Mouse (Mus musculus) embryonic stem cell, embryonic (primary cell): ENCODE data around the gene Ctnnal1.

Experiments
- CTCF ChIA-PET, 4 experiments: fragments of 300-600 bp in 2 of 4; fragments of 350-600 bp in 2 of 4; sonication (Branson Sonifier 250); formaldehyde crosslinking; loops; one replicate each; lab custom pipeline; 2022; ENCODE audit warnings: inconsistent platforms in 2 of 4; lab: Charles Lee
- POLR2A ChIA-PET, 4 experiments: fragments of 300-600 bp in 2 of 4; fragments of 350-600 bp in 2 of 4; sonication (Branson Sonifier 250); formaldehyde crosslinking; loops; one replicate each; lab custom pipeline; 2022; ENCODE audit warnings: antibody characterized with exemption in 4 of 4, inconsistent platforms in 1 of 4; lab: Charles Lee

Ctnnal1 gene

DNA sequence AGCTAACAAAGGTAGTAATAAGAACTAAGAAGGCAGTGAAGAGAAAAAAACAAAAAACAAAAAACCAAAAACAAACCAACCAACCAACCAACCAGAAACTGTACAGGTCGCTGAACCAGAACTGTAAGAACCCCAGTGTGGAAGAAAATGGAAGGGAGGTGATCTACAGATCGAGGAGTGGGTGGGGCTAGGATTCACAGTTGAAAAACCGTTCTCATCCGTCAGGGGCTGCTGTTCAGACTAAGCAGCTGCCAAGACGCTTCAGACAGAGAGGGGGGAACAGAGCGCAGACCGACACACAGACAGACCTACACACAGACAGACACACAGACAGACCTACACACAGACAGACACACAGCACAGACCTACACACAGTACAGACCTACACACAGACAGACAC, 22.5 kb downstream of the Ctnnal1 start:
- ChIA-PET CTCF (interaction anchor here in 1 of 4 experiments (1.5 kb wide), 1 partner anchor 10 kb away, joined by 4 read pairs; no protein-coding TSS in a partner anchor), POLR2A (interaction anchor here in 2 of 4 experiments (0.6 to 5.8 kb wide), 5 partner anchors 8 to 473 kb away, joined by 3 to 31 read pairs (median 3); partner anchors contain the start of genes Elp1 (in 2 of the 2), Fam206a (in 2 of the 2) and Ctnnal1 (in 1 of the 2))

DNA sequence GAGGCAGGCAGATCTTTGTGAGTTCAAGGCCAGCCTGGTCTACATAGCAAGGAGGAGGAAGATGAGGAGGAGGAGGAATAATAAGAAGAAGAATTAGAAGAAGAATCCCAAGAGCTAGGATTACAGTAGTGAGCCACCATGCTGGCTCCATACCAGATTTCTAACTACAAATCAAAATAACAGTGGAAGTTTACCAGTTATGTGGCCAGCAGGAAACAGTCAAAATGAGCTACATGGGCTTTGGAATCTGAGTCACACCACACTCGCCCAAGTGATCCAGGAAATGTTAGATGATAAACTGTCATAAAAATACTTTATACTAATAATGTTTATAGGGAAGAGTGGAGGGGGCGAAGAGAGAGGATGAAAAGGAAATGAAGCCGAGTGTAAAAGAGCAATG, 24.7 kb downstream of the Ctnnal1 start:
- POLR2A ChIA-PET: interaction anchor here in 1 of 4 experiments (0.6 kb wide), 1 partner anchor 1384 kb away, joined by 3 read pairs; no protein-coding TSS in a partner anchor

DNA sequence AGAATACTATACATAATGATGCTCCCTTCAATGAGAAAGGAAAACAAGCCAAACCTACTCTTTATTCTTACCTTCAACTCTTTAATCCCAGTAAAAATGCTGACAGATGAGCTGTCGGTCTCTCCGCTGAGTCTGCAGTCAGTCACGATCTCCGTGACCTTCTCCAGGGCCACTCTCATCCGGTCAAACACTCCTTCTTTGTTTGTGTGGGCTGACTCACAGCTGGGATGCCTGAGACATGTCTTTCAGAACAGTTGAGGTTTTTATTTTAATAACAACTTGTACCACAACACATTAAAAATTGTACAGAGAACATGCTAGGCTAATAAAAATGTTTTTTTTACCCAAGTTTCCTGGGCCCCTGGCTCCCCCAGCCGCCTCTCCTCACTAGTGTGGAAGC, 27.3 kb downstream of the Ctnnal1 start:
- POLR2A ChIA-PET: no interaction called here
- CTCF ChIA-PET: interaction anchor here in 1 of 4 experiments (1.8 kb wide), 1 partner anchor 17 kb away, joined by 4 read pairs; no protein-coding TSS in a partner anchor

More for the DNA sequence above, 24.7 kb downstream of the Ctnnal1 start:
- CTCF ChIA-PET: no interaction called here

DNA sequence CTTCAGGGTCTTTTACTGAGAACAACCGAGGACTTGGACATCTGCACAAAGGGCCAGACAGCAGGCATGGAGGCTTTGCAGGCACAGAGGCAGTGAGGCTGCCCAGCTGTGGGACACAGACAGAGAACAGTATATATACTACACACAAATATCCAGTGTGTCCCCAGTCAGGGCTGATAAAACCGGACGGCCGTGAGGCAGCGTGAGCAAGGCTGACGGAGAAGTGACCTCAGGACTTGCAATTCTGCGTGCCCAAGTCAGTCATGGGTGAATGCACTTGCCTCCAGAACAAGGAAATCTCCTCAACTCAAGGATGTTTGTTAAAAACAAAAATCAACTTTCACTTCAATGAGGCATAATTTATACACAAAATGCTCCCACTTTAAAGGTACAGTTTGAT, 33.0 kb downstream of the Ctnnal1 start:
- CTCF ChIA-PET: interaction anchor here in 2 of 4 experiments (0.7 to 1.4 kb wide), 2 partner anchors 12 to 69 kb away, joined by 3 to 5 read pairs; no protein-coding TSS in a partner anchor
- POLR2A ChIA-PET: interaction anchor here in 3 of 4 experiments (0.6 to 3.6 kb wide), 5 partner anchors 14 to 30 kb away, joined by 3 to 15 read pairs (median 4); partner anchors contain the start of genes Elp1 (in 2 of the 3) and Fam206a (in 2 of the 3)

DNA sequence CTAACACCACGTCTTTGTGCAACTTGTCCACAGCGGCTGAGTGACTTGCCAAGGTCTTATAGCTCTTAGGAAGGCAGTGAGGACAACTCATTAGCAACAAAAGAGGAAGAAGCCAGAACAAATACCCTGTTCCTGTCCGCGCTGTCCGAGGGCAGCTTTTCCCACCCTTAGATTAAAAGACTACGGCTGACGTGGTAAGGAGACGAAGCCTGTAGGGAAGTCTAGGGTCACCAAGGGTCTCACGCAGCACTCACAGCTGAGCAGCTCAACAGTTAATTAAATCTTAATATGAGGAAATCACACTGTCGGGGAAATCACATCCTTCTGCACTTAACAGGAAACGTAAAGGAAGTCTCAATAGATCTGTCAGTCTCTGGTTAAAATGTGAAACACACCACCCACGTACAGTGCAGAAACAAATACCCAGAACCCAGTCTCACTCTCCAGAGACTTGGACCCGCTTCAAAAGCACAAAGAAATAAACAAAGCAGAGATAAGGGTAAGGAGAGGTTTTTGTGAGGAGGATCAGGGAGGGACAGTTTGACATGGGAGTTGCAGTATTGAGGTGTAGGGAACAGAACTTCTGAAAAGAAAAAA, 33.9 kb downstream of the Ctnnal1 start:
- CTCF ChIA-PET: interaction anchor here in 3 of 4 experiments (0.5 to 1.1 kb wide), 4 partner anchors 11 to 1019 kb away, joined by 3 to 6 read pairs (median 4); no protein-coding TSS in a partner anchor
- POLR2A ChIA-PET: interaction anchor here in 1 of 4 experiments (0.6 to 1.0 kb wide), 3 partner anchors 11 to 116 kb away, joined by 3 read pairs; no protein-coding TSS in a partner anchor

DNA sequence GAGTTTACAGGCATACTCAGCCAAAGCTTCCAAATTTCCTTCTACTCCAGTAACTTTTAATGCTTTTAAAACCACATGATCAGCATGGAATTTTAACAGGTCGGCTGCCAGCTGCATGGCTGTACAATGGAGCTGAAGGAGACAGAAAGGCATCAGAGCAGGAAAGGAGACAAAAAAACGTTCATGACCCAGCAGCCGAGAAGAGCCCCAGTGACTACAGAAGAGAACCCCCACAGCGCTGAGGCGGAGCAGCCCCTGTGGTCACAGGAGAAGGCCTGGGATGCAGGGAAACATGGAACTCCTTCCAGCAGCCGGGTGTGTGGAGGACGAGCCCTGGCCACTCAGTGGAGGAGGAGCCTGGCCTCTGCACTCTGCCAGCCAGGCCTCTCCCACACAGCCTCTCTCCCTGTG, 35.5 kb downstream of the Ctnnal1 start:
- POLR2A ChIA-PET: interaction anchor here in 2 of 4 experiments (0.8 to 1.5 kb wide), 2 partner anchors 9 to 36 kb away, joined by 3 to 5 read pairs; partner anchors contain the start of gene Ctnnal1 (in 1 of the 2)
- CTCF ChIA-PET: interaction anchor here in 1 of 4 experiments (1.5 kb wide), 1 partner anchor 9 kb away, joined by 6 read pairs; no protein-coding TSS in a partner anchor

DNA sequence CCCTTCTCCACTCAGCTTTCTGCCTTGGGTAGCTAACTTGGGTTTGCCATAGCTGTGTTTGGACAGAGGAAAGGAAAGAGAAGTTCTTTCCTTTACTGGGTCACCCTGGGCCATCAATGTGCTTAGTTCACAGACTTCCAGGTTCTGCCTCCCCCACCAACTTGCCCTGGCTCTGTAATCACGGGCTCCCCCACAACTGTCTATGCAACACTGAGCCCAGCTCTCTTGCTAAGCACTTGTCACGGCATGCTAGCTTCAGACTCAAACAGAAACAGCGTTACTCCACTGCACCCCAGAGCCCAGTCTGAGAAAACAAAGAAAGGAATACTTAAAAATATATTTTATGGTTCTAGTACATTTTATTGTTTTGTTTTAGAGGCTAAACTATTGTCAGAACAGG, 36.1 kb downstream of the Ctnnal1 start:
- CTCF ChIA-PET: interaction anchor here in 2 of 4 experiments (1.2 to 1.5 kb wide), 2 partner anchors 9 kb away, joined by 5 to 6 read pairs; no protein-coding TSS in a partner anchor
- POLR2A ChIA-PET: interaction anchor here in 3 of 4 experiments (0.7 to 1.5 kb wide), 4 partner anchors 8 to 112 kb away, joined by 3 to 8 read pairs (median 4); partner anchors contain the start of gene Ctnnal1 (in 2 of the 3)

DNA sequence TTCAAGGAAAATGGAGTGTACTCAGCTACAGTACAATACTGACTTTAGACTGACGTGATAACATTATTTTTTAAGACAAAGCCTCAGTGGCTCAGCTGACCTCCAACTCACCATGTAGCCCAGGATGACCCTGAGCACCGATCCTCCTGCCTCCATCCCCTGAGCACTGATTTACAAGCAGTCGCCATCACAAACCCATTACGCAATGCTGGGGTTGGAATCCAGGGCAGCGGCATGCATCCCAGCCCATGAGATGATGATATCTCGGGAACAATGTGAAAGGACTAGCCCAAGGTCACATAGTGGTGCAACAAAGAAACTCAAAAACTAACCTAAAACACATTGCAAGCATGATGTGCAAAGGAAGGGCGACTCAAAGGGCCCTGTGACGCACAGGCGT, 40.8 kb downstream of the Ctnnal1 start:
- CTCF ChIA-PET: interaction anchor here in 2 of 4 experiments (0.7 to 1.0 kb wide), 3 partner anchors 21 to 52 kb away, joined by 3 to 5 read pairs (median 3); no protein-coding TSS in a partner anchor
- POLR2A ChIA-PET: interaction anchor here in 1 of 4 experiments (0.9 to 2.2 kb wide), 3 partner anchors 9 to 15 kb away, joined by 3 to 7 read pairs (median 4); no protein-coding TSS in a partner anchor

DNA sequence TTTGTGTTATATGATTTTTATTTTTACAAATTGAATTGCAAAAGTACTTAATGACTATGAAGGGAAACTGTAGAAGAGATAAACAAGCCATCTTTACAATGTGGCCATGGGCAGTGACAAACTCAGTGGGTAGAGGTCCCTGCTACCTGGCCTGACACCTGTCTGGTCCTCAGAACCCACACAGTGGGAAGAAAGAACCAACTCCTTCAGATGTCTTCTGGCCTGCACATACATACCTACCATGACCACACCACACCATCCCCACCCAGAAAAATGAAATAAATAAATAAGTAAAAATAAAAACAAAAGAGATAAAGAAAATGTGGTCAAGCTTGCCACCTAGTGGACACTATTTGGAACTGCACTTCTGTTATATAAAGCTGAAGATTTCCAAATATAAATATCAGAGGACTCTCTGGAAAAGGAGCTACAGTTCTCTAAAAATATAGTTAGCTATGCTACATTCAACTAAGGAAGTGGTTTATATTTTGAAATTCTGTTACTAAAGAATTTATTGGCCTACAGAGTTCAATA, 44.9 kb downstream of the Ctnnal1 start:
- ChIA-PET POLR2A (interaction anchor here in 3 of 4 experiments (0.8 to 3.8 kb wide), 15 partner anchors 9 to 135 kb away, joined by 3 to 23 read pairs (median 4); partner anchors contain the start of genes Elp1 (in 3 of the 3), Fam206a (in 3 of the 3) and Ctnnal1 (in 1 of the 3)), CTCF (interaction anchor here (0.6 to 2.3 kb wide), 50 partner anchors 9 to 1314 kb away, joined by 3 to 16 read pairs (median 4); partner anchors contain the start of genes Elp1 (in 4 of the 4), Fam206a (in 4 of the 4), Ctnnal1 (in 1 of the 4) and Gm26657 (in 1 of the 4))

DNA sequence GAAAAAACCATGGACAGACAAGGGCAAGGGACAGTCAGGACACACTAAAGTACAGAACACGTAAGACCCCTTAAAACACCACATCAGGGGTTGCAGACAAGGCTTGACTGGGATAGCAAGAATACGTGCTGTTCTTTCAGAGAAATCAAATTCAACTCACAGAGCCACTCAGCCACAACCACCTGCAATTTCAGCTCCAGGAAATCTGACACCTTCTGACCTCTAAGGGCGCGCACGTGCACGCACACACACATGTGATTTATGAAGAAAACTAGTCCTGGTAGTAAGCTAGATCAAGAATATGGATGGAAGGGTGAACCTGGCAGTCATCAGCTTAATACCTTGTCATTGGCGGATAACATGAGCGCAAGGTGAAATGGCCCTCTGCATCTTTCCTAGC, 49.9 kb downstream of the Ctnnal1 start:
- ChIA-PET POLR2A (interaction anchor here in 3 of 4 experiments (0.6 to 4.4 kb wide), 6 partner anchors 8 to 1298 kb away, joined by 3 to 32 read pairs (median 3); partner anchors contain the start of genes Elp1 (in 2 of the 3), Fam206a (in 2 of the 3) and Ctnnal1 (in 1 of the 3)), CTCF (no interaction called here)

DNA sequence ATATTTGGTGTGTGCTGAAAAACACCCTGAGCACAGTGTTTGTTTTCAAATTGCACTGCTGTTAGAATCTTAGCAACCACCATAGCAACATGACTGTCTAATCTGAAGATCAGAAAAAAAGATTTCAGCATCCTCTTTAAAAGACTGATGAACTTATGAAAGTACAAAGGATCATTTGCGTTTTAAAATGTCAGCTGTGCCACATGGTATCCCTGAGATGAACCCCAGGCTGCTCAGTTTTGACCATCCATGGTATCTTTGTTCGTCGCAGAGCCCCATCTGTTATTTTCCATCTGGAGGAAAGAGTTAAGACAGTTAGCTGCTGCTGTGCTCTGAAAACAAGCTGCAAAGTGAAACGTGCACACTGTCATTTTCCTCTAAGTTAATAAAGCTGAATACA, 52.9 kb downstream of the Ctnnal1 start:
- CTCF ChIA-PET: interaction anchor here in 3 of 4 experiments (0.6 to 1.9 kb wide), 4 partner anchors 8 to 924 kb away, joined by 3 to 5 read pairs (median 4); no protein-coding TSS in a partner anchor
- POLR2A ChIA-PET: interaction anchor here in 3 of 4 experiments (0.6 to 6.1 kb wide), 5 partner anchors 10 to 73 kb away, joined by 3 to 46 read pairs (median 5); partner anchors contain the start of genes Elp1 (in 2 of the 3) and Fam206a (in 2 of the 3)

DNA sequence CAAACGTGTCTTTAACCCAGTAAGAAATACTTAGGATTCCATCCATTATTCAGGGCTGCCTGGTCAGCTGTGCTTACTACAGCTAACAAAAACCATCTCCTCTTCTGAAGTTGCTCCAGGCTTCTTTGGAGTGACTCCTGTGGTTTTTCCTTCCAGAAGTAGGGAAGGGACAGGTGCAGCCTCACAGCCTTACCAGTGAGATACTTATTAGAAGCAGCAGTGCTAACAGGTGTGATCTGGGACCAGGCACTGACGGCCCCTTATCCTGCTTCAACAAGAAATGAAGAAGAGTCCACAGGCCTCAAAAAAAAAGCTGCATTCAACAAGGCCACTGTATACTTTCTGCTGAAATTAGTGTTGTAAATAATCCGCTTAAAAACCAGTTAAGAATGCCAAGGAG, 53.3 kb downstream of the Ctnnal1 start:
- ChIA-PET CTCF (interaction anchor here in 2 of 4 experiments (1.2 to 1.9 kb wide), 2 partner anchors 8 to 9 kb away, joined by 4 to 5 read pairs; no protein-coding TSS in a partner anchor), POLR2A (interaction anchor here in 3 of 4 experiments (0.6 to 6.1 kb wide), 6 partner anchors 9 to 73 kb away, joined by 3 to 46 read pairs (median 6); partner anchors contain the start of genes Elp1 (in 3 of the 3) and Fam206a (in 3 of the 3))

DNA sequence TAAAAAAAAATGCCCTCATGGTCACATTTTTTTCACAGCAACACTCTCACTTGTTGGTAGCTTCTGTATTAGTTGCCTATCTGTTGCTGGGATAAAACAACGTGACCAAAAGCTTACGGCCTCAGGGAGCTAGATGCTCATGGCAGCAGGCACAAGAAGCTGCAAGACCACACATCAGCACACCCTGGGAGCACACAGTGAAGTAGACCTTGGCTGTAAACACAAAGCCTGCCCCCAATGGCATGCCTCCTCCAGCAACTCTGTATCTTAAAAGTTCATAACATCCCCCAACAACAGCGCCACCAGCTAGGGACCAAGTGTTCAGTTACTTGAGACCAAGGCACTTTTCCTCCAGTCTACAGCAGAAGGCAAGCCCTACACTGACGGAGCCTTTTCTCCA, 55.9 kb downstream of the Ctnnal1 start:
- ChIA-PET CTCF (interaction anchor here (0.6 to 2.4 kb wide), 7 partner anchors 11 to 130 kb away, joined by 3 to 12 read pairs (median 3); no protein-coding TSS in a partner anchor), POLR2A (interaction anchor here in 2 of 4 experiments (0.7 to 6.1 kb wide), 12 partner anchors 6 to 345 kb away, joined by 3 to 46 read pairs (median 4); partner anchors contain the start of genes Elp1 (in 1 of the 2) and Fam206a (in 1 of the 2))

DNA sequence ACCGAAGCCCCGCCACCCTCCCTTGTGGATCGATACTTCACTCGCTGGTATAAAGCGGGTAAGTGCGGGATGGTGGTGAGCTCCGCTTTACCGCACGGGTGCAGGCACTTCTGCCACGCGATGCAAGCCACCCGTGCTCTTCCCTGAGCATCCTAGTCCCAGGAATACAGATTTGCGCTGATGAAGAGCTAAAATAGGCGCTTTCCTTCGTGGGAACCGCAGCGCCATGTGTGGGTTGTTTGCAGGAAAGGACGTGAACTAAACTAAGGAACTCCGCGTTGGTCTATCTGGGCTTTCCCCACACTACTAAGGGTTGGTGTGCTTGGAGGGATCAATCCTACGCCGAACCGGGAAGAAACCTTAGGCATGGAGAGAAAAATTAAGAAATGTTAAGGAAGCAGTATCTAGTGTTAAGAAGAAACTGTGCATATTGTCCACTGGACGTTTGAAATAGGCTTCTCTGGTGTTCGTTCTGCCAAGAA, 62.3 kb downstream of the Ctnnal1 start:
- ChIA-PET CTCF (interaction anchor here (0.8 to 2.4 kb wide), 7 partner anchors 11 to 62 kb away, joined by 3 to 16 read pairs (median 6); partner anchors contain the start of gene Ctnnal1 (in 1 of the 4)), POLR2A (interaction anchor here (0.5 to 3.5 kb wide), 65 partner anchors 8 to 1867 kb away, joined by 3 to 46 read pairs (median 4); partner anchors contain the start of genes Actl7b (in 1 of the 4), Gm26657 (in 1 of the 4) and Klf4 (in 1 of the 4))

DNA sequence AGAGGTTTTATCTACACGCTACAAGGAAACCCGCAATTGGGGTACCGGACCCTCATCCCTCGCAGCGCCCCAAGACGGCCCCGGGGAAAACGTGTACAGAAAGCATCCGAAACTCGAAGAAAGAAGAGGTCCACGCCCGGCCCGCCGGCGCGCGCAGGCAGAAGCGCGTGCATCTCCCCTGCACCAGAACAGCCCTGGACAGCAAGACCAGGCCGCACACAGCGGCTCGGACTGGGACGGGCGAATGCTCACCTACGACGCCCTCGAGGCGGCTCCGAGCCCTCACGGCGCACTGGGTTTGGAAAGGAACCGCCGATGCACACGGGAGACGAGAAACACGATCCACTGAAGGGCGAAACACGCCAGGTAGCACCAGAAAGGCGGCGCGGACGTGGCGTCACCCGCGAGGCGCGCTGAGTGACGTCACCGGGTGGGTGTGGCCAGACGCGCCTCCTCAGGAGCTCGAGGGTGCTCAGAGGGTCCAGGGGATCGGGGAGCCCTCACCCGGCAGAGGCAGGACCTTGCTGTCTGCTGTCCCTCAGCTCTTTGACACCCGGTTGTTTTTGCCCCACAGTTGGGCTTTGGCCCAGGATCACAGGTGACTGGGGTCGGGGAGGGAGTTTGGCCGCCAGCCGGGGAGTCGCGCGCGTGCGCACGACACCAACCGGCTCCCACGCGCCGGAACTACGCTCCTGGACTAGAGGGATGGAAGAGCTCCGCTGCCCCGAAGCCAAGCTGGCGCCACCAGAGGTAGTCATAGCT, 62.9 kb downstream of the Ctnnal1 start, which contains the start of the genes Elp1 and Fam206a:
Gene Elp1, minus strand, starts transcription at position 425 of the 762 bp plus-strand sequence.
Gene Fam206a, plus strand, starts transcription at position 439 of the 762 bp plus-strand sequence.
- ChIA-PET CTCF (interaction anchor here (0.5 to 2.4 kb wide), 8 partner anchors 11 to 428 kb away, joined by 3 to 16 read pairs (median 5); partner anchors contain the start of gene Ctnnal1 (in 1 of the 4)), POLR2A (interaction anchor here (0.5 to 3.5 kb wide), 67 partner anchors 9 to 1868 kb away, joined by 3 to 46 read pairs (median 4); partner anchors contain the start of genes Actl7b (in 1 of the 4), Gm26657 (in 1 of the 4) and Klf4 (in 1 of the 4))

DNA sequence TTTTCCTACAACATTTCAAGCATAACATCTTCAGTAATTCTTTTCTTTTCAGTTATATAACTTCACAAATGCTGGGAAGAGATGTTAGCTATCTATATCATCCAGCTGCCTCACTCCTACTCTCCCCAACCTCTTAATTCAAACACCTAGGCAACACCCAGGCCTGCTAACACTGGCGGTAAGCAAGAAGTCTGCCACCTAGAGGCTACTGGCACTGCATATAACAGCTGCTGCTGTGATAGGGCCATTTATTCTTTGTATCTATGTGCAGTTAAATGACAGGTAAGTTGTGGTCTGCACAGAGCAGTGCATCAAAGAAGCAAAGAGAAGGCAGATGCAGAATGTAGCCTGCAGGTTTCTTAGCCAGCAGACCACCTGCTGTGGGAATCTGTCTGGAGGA, 73.6 kb downstream of the Ctnnal1 start:
- ChIA-PET CTCF (interaction anchor here in 2 of 4 experiments (0.6 to 1.9 kb wide), 6 partner anchors 11 to 29 kb away, joined by 3 to 6 read pairs (median 4); partner anchors contain the start of genes Elp1 (in 1 of the 2) and Fam206a (in 1 of the 2)), POLR2A (interaction anchor here in 2 of 4 experiments (0.6 to 3.7 kb wide), 3 partner anchors 11 to 56 kb away, joined by 6 to 17 read pairs (median 7); partner anchors contain the start of genes Elp1 (in 2 of the 2) and Fam206a (in 2 of the 2))
